Mouse (Mus musculus): ENCODE measurements at regions not wholly inside any gene's neighbourhood (a gene's known extent, or its start where the extent isn't known, plus 50 kb on each side); places are given as distances from the start of the nearest gene placed in this dataset.

DNA sequence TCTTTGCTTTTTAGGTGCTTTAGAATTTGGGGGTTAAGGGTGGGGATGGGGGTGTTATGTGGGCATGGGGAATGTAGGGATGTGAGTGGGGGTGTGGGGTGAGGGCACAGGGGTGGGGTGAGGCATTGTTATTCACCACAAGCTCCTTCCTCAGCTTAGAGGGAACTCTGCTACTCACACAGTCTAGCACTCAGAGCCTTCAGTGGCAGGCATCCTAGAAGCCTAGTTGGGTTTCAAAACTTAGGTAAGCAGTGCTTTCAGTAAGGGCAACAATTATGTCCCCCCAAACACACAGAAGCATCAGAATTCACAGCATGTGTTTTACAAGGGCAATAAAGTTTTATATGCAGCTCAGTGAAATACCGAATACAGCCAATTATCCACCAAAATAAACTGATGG lies 228.4 kb downstream of the Ttc32 start:
- Histone ChIP-seq H3K27ac (ENCODE audit: low read depth, low read length) (no peak overlapping the region), H3K27me3 (ENCODE audit: control insufficient read depth, insufficient read depth, low read length) (no peaks in the 10 kb centered on the region), H3K4me1 (replicated peaks; ENCODE audit: control insufficient read depth, insufficient read depth, low read length) (no peaks in the 10 kb centered on the region), H3K9me3 (ENCODE audit: control insufficient read depth, low read length) (no peaks in the 10 kb centered on the region), H3K4me3 (ENCODE audit: low read depth, low read length) (no peak overlapping the region), H3K4me2 (ENCODE audit: low read depth, low read length, severe bottlenecking) (no peak overlapping the region), H3K9ac (ENCODE audit: low read length) (no peak overlapping the region), H3K36me3 (ENCODE audit: control insufficient read depth, insufficient read depth, low read length) (no peaks in the 10 kb centered on the region)
- 88% methylated on average over 1 of the region's 1 CpGs for WGBS
- ATAC-seq (replicated peaks; ENCODE audit: low FRiP score) (no peak), DNase-seq (ENCODE audit: low spot score) (no peak)

DNA sequence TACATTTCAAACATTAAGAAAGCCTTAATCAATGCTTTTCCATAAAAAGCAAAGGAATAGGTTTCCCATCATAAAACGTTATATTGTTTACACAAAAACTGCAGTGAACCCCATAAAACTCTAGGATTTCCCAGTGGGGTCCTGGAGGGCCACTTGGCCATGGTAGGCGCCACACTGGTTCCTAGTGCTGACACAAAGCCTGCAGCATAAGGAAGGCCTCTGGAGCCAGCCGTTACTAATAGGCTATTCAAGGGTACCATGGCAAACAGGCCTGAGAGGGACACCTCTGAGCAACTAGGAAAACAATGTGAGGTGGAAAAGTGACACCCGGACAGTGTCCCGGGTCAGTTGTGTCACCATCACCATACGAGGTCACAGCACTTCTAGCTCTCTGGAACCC lies 231.9 kb downstream of the Ttc32 start:
- H3K9ac ChIP-seq (ENCODE audit: low read length), result no peak overlapping the region
- no peaks in the 10 kb centered on the region for H3K4me1 ChIP-seq (replicated peaks; ENCODE audit: control insufficient read depth, insufficient read depth, low read length)
- H3K36me3 ChIP-seq (ENCODE audit: control insufficient read depth, insufficient read depth, low read length), result no peaks in the 10 kb centered on the region
- H3K4me3 ChIP-seq (ENCODE audit: low read depth, low read length), result no peak overlapping the region
- H3K9me3 ChIP-seq (ENCODE audit: control insufficient read depth, low read length), result no peaks in the 10 kb centered on the region
- H3K4me2 ChIP-seq (ENCODE audit: low read depth, low read length, severe bottlenecking), result no peak overlapping the region
- no peak overlapping the region for H3K27ac ChIP-seq (ENCODE audit: low read depth, low read length)
- H3K27me3 ChIP-seq (ENCODE audit: control insufficient read depth, insufficient read depth, low read length), result no peaks in the 10 kb centered on the region
- 69% methylated on average over 6 of the region's 6 CpGs for WGBS
- DNase-seq (ENCODE audit: low spot score) (no peak), ATAC-seq (replicated peaks; ENCODE audit: low FRiP score) (no peak)

DNA sequence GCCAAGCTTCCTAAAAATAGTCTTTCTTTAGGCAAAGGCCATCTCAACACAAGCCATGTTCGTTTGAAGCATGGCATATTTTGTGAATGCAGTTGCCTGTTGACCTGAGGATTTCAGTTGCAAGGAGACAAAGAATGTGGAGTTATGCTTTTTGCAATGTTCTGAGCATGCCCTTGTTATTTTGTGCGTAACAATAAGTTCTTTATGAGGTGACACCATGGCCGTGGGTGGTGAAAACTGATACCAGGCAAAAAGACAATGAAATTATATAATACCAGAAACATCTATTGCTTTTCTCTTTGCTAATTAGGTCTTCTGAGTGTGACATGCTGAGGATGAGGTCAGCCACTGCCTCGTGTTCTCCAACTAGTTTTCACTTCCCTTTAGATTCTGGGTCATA lies 236.4 kb downstream of the Ttc32 start:
- Histone ChIP-seq H3K9ac (ENCODE audit: low read length) (no peak overlapping the region), H3K4me1 (replicated peaks; ENCODE audit: control insufficient read depth, insufficient read depth, low read length) (no peaks in the 10 kb centered on the region), H3K27ac (ENCODE audit: low read depth, low read length) (no peak overlapping the region), H3K9me3 (ENCODE audit: control insufficient read depth, low read length) (no peaks in the 10 kb centered on the region), H3K4me2 (ENCODE audit: low read depth, low read length, severe bottlenecking) (no peak overlapping the region), H3K27me3 (ENCODE audit: control insufficient read depth, insufficient read depth, low read length) (no peaks in the 10 kb centered on the region), H3K4me3 (ENCODE audit: low read depth, low read length) (no peak overlapping the region), H3K36me3 (ENCODE audit: control insufficient read depth, insufficient read depth, low read length) (no peaks in the 10 kb centered on the region)
- DNase-seq (ENCODE audit: low spot score), result no peak
- 79% methylated on average over 4 of the region's 4 CpGs for WGBS
- no peak for ATAC-seq (replicated peaks; ENCODE audit: low FRiP score)

DNA sequence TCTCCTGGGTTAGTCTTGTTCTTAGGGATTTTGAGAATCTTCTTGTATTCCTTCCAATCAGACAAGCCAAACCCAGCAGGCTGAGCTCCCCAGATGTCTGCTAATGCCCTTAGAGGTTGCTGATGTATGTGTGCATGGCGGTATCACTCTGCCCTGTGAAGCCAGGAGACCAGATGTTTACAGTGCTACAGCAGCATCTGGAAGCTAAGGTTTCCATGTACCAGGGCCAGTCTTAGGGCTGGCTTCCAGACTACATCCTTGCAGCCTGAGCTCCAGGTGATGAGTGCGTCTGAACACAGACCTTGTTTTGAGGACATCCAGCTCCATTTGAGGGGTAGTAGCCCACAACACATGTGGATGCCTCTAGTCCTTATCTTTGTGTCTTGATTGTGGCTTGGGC lies 241.7 kb downstream of the Ttc32 start:
- H3K36me3 ChIP-seq (ENCODE audit: control insufficient read depth, insufficient read depth, low read length), result no peaks in the 10 kb centered on the region
- H3K9me3 ChIP-seq (ENCODE audit: control insufficient read depth, low read length), result no peaks in the 10 kb centered on the region
- 97% methylated on average over 2 of the region's 2 CpGs for WGBS

GRCm38 (mm10) chr12:9274181-9274580 lies 244.4 kb downstream of the Ttc32 start:
- WGBS, result 50% methylated on average over 1 of the region's 1 CpGs

More for the DNA sequence above, 241.7 kb downstream of the Ttc32 start:
- ATAC-seq (replicated peaks; ENCODE audit: low FRiP score) (no peak), DNase-seq (ENCODE audit: low spot score) (no peak)
- Histone ChIP-seq H3K4me2 (ENCODE audit: low read depth, low read length, severe bottlenecking) (no peak overlapping the region), H3K27me3 (ENCODE audit: control insufficient read depth, insufficient read depth, low read length) (no peaks in the 10 kb centered on the region), H3K4me3 (ENCODE audit: low read depth, low read length) (no peak overlapping the region), H3K27ac (ENCODE audit: low read depth, low read length) (no peak overlapping the region), H3K9ac (ENCODE audit: low read length) (no peak overlapping the region), H3K4me1 (replicated peaks; ENCODE audit: control insufficient read depth, insufficient read depth, low read length) (no peaks in the 10 kb centered on the region)

DNA sequence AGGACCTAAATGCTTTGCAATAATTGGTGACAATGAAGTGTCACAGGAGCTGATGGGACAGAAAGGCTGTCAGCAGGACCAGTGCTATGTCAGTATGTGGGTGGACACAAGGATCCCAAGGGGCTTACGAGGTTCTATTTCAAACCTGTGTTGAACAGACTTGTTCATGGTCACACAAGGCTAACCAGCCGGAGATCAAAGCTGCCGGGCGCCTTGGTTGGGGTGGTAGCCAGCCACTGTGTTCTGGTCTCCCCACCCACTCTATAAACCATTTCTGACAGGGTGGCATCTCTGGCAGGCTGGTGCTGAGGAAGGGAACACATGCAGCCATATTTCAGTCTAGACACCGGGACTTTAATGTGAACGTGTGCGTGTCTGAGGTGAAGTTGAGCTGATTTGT lies 245.9 kb downstream of the Ttc32 start:
- Histone ChIP-seq H3K9me3 (ENCODE audit: control insufficient read depth, low read length) (no peaks in the 10 kb centered on the region), H3K4me3 (ENCODE audit: low read depth, low read length) (no peak overlapping the region), H3K4me1 (replicated peaks; ENCODE audit: control insufficient read depth, insufficient read depth, low read length) (no peaks in the 10 kb centered on the region), H3K4me2 (ENCODE audit: low read depth, low read length, severe bottlenecking) (no peak overlapping the region), H3K9ac (ENCODE audit: low read length) (no peak overlapping the region), H3K27me3 (ENCODE audit: control insufficient read depth, insufficient read depth, low read length) (no peaks in the 10 kb centered on the region), H3K27ac (ENCODE audit: low read depth, low read length) (no peak overlapping the region), H3K36me3 (ENCODE audit: control insufficient read depth, insufficient read depth, low read length) (no peaks in the 10 kb centered on the region)
- no peak for DNase-seq (ENCODE audit: low spot score)
- no peak for ATAC-seq (replicated peaks; ENCODE audit: low FRiP score)
- 96% methylated on average over 7 of the region's 7 CpGs for WGBS

More at GRCm38 (mm10) chr12:9274181-9274580, 244.4 kb downstream of the Ttc32 start:
- Histone ChIP-seq H3K36me3 (ENCODE audit: control insufficient read depth, insufficient read depth, low read length) (no peaks in the 10 kb centered on the region), H3K4me2 (ENCODE audit: low read depth, low read length, severe bottlenecking) (no peak overlapping the region), H3K9me3 (ENCODE audit: control insufficient read depth, low read length) (no peaks in the 10 kb centered on the region), H3K27ac (ENCODE audit: low read depth, low read length) (no peak overlapping the region), H3K4me1 (replicated peaks; ENCODE audit: control insufficient read depth, insufficient read depth, low read length) (no peaks in the 10 kb centered on the region), H3K9ac (ENCODE audit: low read length) (no peak overlapping the region), H3K4me3 (ENCODE audit: low read depth, low read length) (no peak overlapping the region), H3K27me3 (ENCODE audit: control insufficient read depth, insufficient read depth, low read length) (no peaks in the 10 kb centered on the region)
- DNase-seq (ENCODE audit: low spot score), result no peak
- no peak for ATAC-seq (replicated peaks; ENCODE audit: low FRiP score)

- H3K4me1 ChIP-seq (replicated peaks; ENCODE audit: control insufficient read depth, insufficient read depth, low read length), result no peaks in the 10 kb centered on the region
- no peak overlapping the region for H3K9ac ChIP-seq (ENCODE audit: low read length)
- H3K27me3 ChIP-seq (ENCODE audit: control insufficient read depth, insufficient read depth, low read length), result no peaks in the 10 kb centered on the region
- no peak overlapping the region for H3K4me2 ChIP-seq (ENCODE audit: low read depth, low read length, severe bottlenecking)
- H3K36me3 ChIP-seq (ENCODE audit: control insufficient read depth, insufficient read depth, low read length), result no peaks in the 10 kb centered on the region
- no peak for ATAC-seq (replicated peaks; ENCODE audit: low FRiP score)
- no peak overlapping the region for H3K4me3 ChIP-seq (ENCODE audit: low read depth, low read length)
- WGBS, result 24% methylated on average over 5 of the region's 5 CpGs
- H3K9me3 ChIP-seq (ENCODE audit: control insufficient read depth, low read length), result no peaks in the 10 kb centered on the region
- no peak overlapping the region for H3K27ac ChIP-seq (ENCODE audit: low read depth, low read length)
- DNase-seq (ENCODE audit: low spot score), result no peak
These were observed 248.9 kb downstream of the Ttc32 start for GRCm38 (mm10) chr12:9278735-9279134.

DNA sequence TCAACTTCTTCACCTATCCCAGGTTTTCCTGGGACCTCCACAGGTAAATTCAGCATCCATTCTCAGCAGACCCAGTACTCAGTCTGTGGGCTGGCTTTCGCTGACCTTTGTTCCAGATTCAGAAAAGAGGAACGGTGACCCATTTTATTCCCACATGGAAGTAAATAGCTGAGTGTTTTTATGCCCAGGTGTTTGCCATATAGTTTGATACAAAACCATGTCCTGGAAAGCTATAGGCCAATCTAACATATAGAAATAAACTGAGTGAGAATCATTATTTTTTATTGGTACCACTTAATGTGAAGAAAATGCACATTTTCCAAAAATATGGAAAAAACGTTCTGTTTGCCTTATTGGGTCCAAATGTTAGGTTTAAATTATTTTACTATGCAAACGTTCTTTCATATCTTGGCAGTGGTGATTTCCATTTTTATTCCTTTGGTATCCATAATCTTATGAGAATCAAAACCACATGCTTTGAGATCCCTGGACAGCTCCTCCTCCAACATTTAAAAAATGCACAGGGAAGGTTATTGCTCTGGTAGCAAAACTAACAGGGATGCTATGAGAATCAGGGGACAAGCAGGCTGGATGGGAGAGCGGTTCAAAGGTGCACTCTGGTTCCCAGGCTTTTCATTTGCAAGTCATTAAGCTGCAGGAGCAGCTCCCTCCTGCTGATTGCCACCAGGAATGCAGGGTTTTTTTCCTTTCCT lies 250.3 kb downstream of the Ttc32 start:
- 42% methylated on average over 5 of the region's 5 CpGs for WGBS
- no peak for ATAC-seq (replicated peaks; ENCODE audit: low FRiP score)
- DNase-seq (ENCODE audit: low spot score), result no peak

GRCm38 (mm10) chr12:9287271-9287670 lies 257.5 kb downstream of the Ttc32 start:
- no peak overlapping the region for H3K4me3 ChIP-seq (ENCODE audit: low read depth, low read length)
- H3K4me1 ChIP-seq (replicated peaks; ENCODE audit: control insufficient read depth, insufficient read depth, low read length), result no peaks in the 10 kb centered on the region
- no peak for DNase-seq (ENCODE audit: low spot score)
- no peak overlapping the region for H3K27ac ChIP-seq (ENCODE audit: low read depth, low read length)
- ATAC-seq (replicated peaks; ENCODE audit: low FRiP score), result no peak
- no peaks in the 10 kb centered on the region for H3K36me3 ChIP-seq (ENCODE audit: control insufficient read depth, insufficient read depth, low read length)
- H3K4me2 ChIP-seq (ENCODE audit: low read depth, low read length, severe bottlenecking), result no peak overlapping the region
- no peaks in the 10 kb centered on the region for H3K27me3 ChIP-seq (ENCODE audit: control insufficient read depth, insufficient read depth, low read length)
- WGBS, result 87% methylated on average over 2 of the region's 2 CpGs
- no peak overlapping the region for H3K9ac ChIP-seq (ENCODE audit: low read length)
- no peaks in the 10 kb centered on the region for H3K9me3 ChIP-seq (ENCODE audit: control insufficient read depth, low read length)

More for the DNA sequence above, 250.3 kb downstream of the Ttc32 start:
- no peak overlapping the region for H3K4me3 ChIP-seq (ENCODE audit: low read depth, low read length)
- H3K27me3 ChIP-seq (ENCODE audit: control insufficient read depth, insufficient read depth, low read length), result no peaks in the 10 kb centered on the region
- H3K9me3 ChIP-seq (ENCODE audit: control insufficient read depth, low read length), result no peaks in the 10 kb centered on the region
- H3K36me3 ChIP-seq (ENCODE audit: control insufficient read depth, insufficient read depth, low read length), result no peaks in the 10 kb centered on the region
- H3K27ac ChIP-seq (ENCODE audit: low read depth, low read length), result no peak overlapping the region
- no peak overlapping the region for H3K9ac ChIP-seq (ENCODE audit: low read length)
- no peaks in the 10 kb centered on the region for H3K4me1 ChIP-seq (replicated peaks; ENCODE audit: control insufficient read depth, insufficient read depth, low read length)
- H3K4me2 ChIP-seq (ENCODE audit: low read depth, low read length, severe bottlenecking), result no peak overlapping the region
